Mouse (Mus musculus): ENCODE data around the gene Astn2.

The Astn2 gene

GRCm38 (mm10) chr4:65719610-65720009, 684.8 kb downstream of the Astn2 start:
- Histone ChIP-seq H3K4me1 (replicated peaks; ENCODE audit: low read depth, low read length) (no peaks in the 10 kb centered on the region), H3K4me3 (replicated peaks; ENCODE audit: low read length) (no peak overlapping the region), H3K9me3 (ENCODE audit: low read length) (no peaks in the 10 kb centered on the region), H3K27me3 (ENCODE audit: insufficient read depth, low read length) (no peaks in the 10 kb centered on the region), H3K36me3 (ENCODE audit: insufficient read depth, low read length) (no peaks in the 10 kb centered on the region)
- TF ChIP-seq POU5F1 (IDR thresholded peaks at IDR 0.05; ENCODE audit: borderline replicate concordance, low read length) = no peak
- no peak for TF ChIP-seq CTCF (conservative IDR thresholded peaks at IDR 0.05; ENCODE audit: low read length)
- no peak for TF ChIP-seq NANOG (IDR thresholded peaks at IDR 0.05; ENCODE audit: borderline replicate concordance, low read length)

- Histone ChIP-seq H3K9me3 (ENCODE audit: low read length) (no peaks in the 10 kb centered on the region), H3K36me3 (ENCODE audit: insufficient read depth, low read length) (no peaks in the 10 kb centered on the region), H3K4me1 (replicated peaks; ENCODE audit: low read depth, low read length) (no peaks in the 10 kb centered on the region), H3K27me3 (ENCODE audit: insufficient read depth, low read length) (no peaks in the 10 kb centered on the region), H3K4me3 (replicated peaks; ENCODE audit: low read length) (no peak overlapping the region)
- TF ChIP-seq CTCF (conservative IDR thresholded peaks at IDR 0.05; ENCODE audit: low read length) = no peak
- no peak for TF ChIP-seq POU5F1 (IDR thresholded peaks at IDR 0.05; ENCODE audit: borderline replicate concordance, low read length)
- no peak for TF ChIP-seq NANOG (IDR thresholded peaks at IDR 0.05; ENCODE audit: borderline replicate concordance, low read length)
Observed at GRCm38 (mm10) chr4:65717899-65718298, 686.5 kb downstream of the Astn2 start.

- Histone ChIP-seq H3K9me3 (ENCODE audit: low read length) (no peaks in the 10 kb centered on the region), H3K36me3 (ENCODE audit: insufficient read depth, low read length) (no peaks in the 10 kb centered on the region), H3K4me3 (replicated peaks; ENCODE audit: low read length) (no peak overlapping the region), H3K4me1 (replicated peaks; ENCODE audit: low read depth, low read length) (no peaks in the 10 kb centered on the region), H3K27me3 (ENCODE audit: insufficient read depth, low read length) (no peaks in the 10 kb centered on the region)
- TF ChIP-seq NANOG (IDR thresholded peaks at IDR 0.05; ENCODE audit: borderline replicate concordance, low read length) = no peak
- TF ChIP-seq POU5F1 (IDR thresholded peaks at IDR 0.05; ENCODE audit: borderline replicate concordance, low read length) = no peak
- no peak for TF ChIP-seq CTCF (conservative IDR thresholded peaks at IDR 0.05; ENCODE audit: low read length)
Observed at GRCm38 (mm10) chr4:65716086-65716485, 688.3 kb downstream of the Astn2 start.

DNA sequence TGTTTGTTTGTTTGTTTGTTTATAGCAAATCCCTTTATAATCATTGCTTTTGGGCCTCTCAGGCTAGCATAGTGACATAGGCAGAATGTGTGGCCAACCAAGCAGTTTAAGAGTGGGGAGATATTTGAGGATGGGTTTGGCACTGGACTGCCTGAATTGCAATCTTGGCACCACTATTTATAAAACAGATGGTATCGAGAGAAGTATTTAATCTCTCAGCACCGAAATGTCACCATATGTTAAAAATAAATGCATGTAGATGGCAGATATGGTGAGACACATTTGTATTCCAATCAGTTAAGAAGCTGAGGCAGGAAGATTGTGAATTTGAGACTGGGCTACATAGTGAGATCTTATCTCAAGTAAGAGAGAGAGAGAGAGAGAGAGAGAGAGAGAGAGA, 692.7 kb downstream of the Astn2 start:
- TF ChIP-seq POU5F1 (IDR thresholded peaks at IDR 0.05; ENCODE audit: borderline replicate concordance, low read length) (no peak), NANOG (IDR thresholded peaks at IDR 0.05; ENCODE audit: borderline replicate concordance, low read length) (no peak), CTCF (conservative IDR thresholded peaks at IDR 0.05; ENCODE audit: low read length) (no peak)
- H3K27me3 ChIP-seq (ENCODE audit: insufficient read depth, low read length) = no peaks in the 10 kb centered on the region
- H3K36me3 ChIP-seq (ENCODE audit: insufficient read depth, low read length) = no peaks in the 10 kb centered on the region
- H3K4me3 ChIP-seq (replicated peaks; ENCODE audit: low read length) = no peak overlapping the region
- no peaks in the 10 kb centered on the region for H3K4me1 ChIP-seq (replicated peaks; ENCODE audit: low read depth, low read length)
- H3K9me3 ChIP-seq (ENCODE audit: low read length) = no peaks in the 10 kb centered on the region

- TF ChIP-seq NANOG (IDR thresholded peaks at IDR 0.05; ENCODE audit: borderline replicate concordance, low read length) (no peak), POU5F1 (IDR thresholded peaks at IDR 0.05; ENCODE audit: borderline replicate concordance, low read length) (no peak), CTCF (conservative IDR thresholded peaks at IDR 0.05; ENCODE audit: low read length) (no peak)
- Histone ChIP-seq H3K36me3 (ENCODE audit: insufficient read depth, low read length) (no peaks in the 10 kb centered on the region), H3K4me1 (replicated peaks; ENCODE audit: low read depth, low read length) (no peaks in the 10 kb centered on the region), H3K4me3 (replicated peaks; ENCODE audit: low read length) (no peak overlapping the region), H3K9me3 (ENCODE audit: low read length) (no peaks in the 10 kb centered on the region), H3K27me3 (ENCODE audit: insufficient read depth, low read length) (no peaks in the 10 kb centered on the region)
Observed at GRCm38 (mm10) chr4:65710623-65711022, 693.8 kb downstream of the Astn2 start.

GRCm38 (mm10) chr4:65701848-65702247, 702.6 kb downstream of the Astn2 start:
- TF ChIP-seq POU5F1 (IDR thresholded peaks at IDR 0.05; ENCODE audit: borderline replicate concordance, low read length) = no peak
- no peak for TF ChIP-seq NANOG (IDR thresholded peaks at IDR 0.05; ENCODE audit: borderline replicate concordance, low read length)
- TF ChIP-seq CTCF (conservative IDR thresholded peaks at IDR 0.05; ENCODE audit: low read length) = no peak
- no peaks in the 10 kb centered on the region for H3K36me3 ChIP-seq (ENCODE audit: insufficient read depth, low read length)
- no peaks in the 10 kb centered on the region for H3K4me1 ChIP-seq (replicated peaks; ENCODE audit: low read depth, low read length)
- H3K27me3 ChIP-seq (ENCODE audit: insufficient read depth, low read length) = no peaks in the 10 kb centered on the region
- no peak overlapping the region for H3K4me3 ChIP-seq (replicated peaks; ENCODE audit: low read length)
- no peaks in the 10 kb centered on the region for H3K9me3 ChIP-seq (ENCODE audit: low read length)

DNA sequence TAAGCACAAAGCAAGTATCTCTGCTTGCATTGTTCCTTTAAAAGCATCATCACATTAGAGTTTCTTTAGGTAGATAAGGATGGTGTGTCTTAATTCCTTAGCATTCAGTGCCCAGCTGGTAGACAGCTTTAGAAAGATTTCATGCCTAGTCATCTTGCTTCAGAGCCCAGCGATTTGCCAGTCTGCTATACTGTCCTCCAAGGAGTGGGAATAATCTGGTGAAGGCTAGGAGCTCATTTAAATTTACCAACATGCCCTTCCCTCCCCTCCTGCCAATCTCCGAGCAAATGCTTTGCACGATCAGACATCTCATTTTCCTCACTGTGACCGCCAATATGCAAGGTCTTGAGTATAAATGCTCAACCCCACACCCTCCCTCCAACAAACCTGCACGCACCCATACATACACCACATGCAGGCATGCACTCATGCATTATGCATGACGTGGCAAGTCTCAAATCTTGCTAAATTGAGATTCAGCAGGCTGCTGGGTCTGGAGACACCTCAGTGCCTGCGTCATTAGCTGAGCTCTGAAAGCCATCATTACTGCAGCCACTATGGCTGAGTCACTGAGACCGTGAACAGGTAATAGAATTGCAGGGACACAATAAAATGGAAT, 704.6 kb downstream of the Astn2 start:
- Histone ChIP-seq H3K27me3 (ENCODE audit: insufficient read depth, low read length) (no peaks in the 10 kb centered on the region), H3K4me3 (replicated peaks; ENCODE audit: low read length) (no peak overlapping the region), H3K4me1 (replicated peaks; ENCODE audit: low read depth, low read length) (no peaks in the 10 kb centered on the region), H3K36me3 (ENCODE audit: insufficient read depth, low read length) (no peaks in the 10 kb centered on the region), H3K9me3 (ENCODE audit: low read length) (no peaks in the 10 kb centered on the region)
- TF ChIP-seq POU5F1 (IDR thresholded peaks at IDR 0.05; ENCODE audit: borderline replicate concordance, low read length) (no peak), CTCF (conservative IDR thresholded peaks at IDR 0.05; ENCODE audit: low read length) (no peak), NANOG (IDR thresholded peaks at IDR 0.05; ENCODE audit: borderline replicate concordance, low read length) (no peak)

GRCm38 (mm10) chr4:65695241-65695640, 709.2 kb downstream of the Astn2 start:
- Histone ChIP-seq H3K4me1 (replicated peaks; ENCODE audit: low read depth, low read length) (no peaks in the 10 kb centered on the region), H3K36me3 (ENCODE audit: insufficient read depth, low read length) (no peaks in the 10 kb centered on the region), H3K4me3 (replicated peaks; ENCODE audit: low read length) (no peak overlapping the region), H3K27me3 (ENCODE audit: insufficient read depth, low read length) (no peaks in the 10 kb centered on the region), H3K9me3 (ENCODE audit: low read length) (peaks cover 20% of the 10 kb centered on the region)
- no peak for TF ChIP-seq NANOG (IDR thresholded peaks at IDR 0.05; ENCODE audit: borderline replicate concordance, low read length)
- no peak for TF ChIP-seq CTCF (conservative IDR thresholded peaks at IDR 0.05; ENCODE audit: low read length)
- no peak for TF ChIP-seq POU5F1 (IDR thresholded peaks at IDR 0.05; ENCODE audit: borderline replicate concordance, low read length)

DNA sequence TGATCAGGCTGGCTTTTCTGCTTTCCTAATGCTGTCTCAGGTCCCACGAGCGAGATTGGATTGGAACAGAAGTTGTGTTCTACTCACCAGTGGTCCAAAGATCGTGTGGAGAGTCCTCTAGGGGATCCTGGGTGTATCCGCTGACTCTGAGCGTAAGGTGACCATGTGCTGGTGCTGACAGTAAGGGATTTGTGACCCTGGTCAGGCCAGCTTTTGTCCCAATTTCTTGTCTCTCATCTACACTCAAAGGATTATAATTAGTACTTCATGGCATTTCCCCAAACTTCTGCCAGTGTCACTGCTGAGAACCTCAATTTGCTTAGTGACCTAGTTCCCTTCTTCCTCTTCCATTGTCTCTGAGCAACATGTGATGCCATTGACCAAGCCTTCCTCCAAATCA, 710.4 kb downstream of the Astn2 start:
- H3K4me1 ChIP-seq (replicated peaks; ENCODE audit: low read depth, low read length) = no peaks in the 10 kb centered on the region
- H3K27me3 ChIP-seq (ENCODE audit: insufficient read depth, low read length) = no peaks in the 10 kb centered on the region
- H3K4me3 ChIP-seq (replicated peaks; ENCODE audit: low read length) = no peak overlapping the region
- TF ChIP-seq POU5F1 (IDR thresholded peaks at IDR 0.05; ENCODE audit: borderline replicate concordance, low read length) (no peak), NANOG (IDR thresholded peaks at IDR 0.05; ENCODE audit: borderline replicate concordance, low read length) (no peak), CTCF (conservative IDR thresholded peaks at IDR 0.05; ENCODE audit: low read length) (no peak)
- H3K36me3 ChIP-seq (ENCODE audit: insufficient read depth, low read length) = no peaks in the 10 kb centered on the region
- peaks cover 20% of the 10 kb centered on the region for H3K9me3 ChIP-seq (ENCODE audit: low read length)

All from E14TG2a.4 (cell line).